Mouse (Mus musculus) forebrain, postnatal 0 days (tissue): ENCODE results near the gene 1700037C18Rik. TPM values are rescaled to one million over a fixed set of nuclear protein-coding genes. Genes with fewer than 3 reads are reported as not detected.

Experiments used
- ATAC-seq: fragments of 200-750 bp; cut with Nextera tagmentation; 2 replicates; pipeline ENCODE4 v1.8.0; 2017; ENCODE audit warnings: mild to moderate bottlenecking, moderate library complexity
- DNase-seq: peaks from one replicate; pipeline ENCODE4 v3.0.0-alpha.2; 2015
- H3K27ac ChIP-seq: fragments of 300-500 bp; sonication (generic); 2 replicates; pipeline ENCODE4 v1.5.1; 2014; ENCODE audit warnings: low read depth, mild to moderate bottlenecking, antibody characterized with exemption, low read length, moderate library complexity, mixed read lengths
- H3K27me3 ChIP-seq: fragments of 300-500 bp; sonication (generic); 2 replicates; pipeline ENCODE4 v1.6.1; 2014; ENCODE audit warnings: mild to moderate bottlenecking, low read length, mixed read lengths; ENCODE audit not compliant: insufficient read depth
- H3K36me3 ChIP-seq: fragments of 300-500 bp; sonication (generic); 2 replicates; pipeline ENCODE4 v1.6.1; 2014; ENCODE audit warnings: mild to moderate bottlenecking, moderate library complexity; ENCODE audit not compliant: insufficient read depth
- H3K4me1 ChIP-seq: fragments of 300-500 bp; sonication (generic); 2 replicates; pipeline ENCODE4 v1.6.1; 2014; ENCODE audit warnings: antibody characterized with exemption; ENCODE audit not compliant: insufficient read depth
- H3K4me2 ChIP-seq: fragments of 300-500 bp; sonication (generic); 2 replicates; pipeline ENCODE4 v1.6.1; 2014; ENCODE audit warnings: low read depth, mild to moderate bottlenecking, moderate library complexity
- H3K4me3 ChIP-seq: fragments of 300-500 bp; sonication (generic); 2 replicates; pipeline ENCODE4 v1.5.1; 2014; ENCODE audit warnings: low read depth, low read length, mixed read lengths
- H3K9ac ChIP-seq: fragments of 300-500 bp; sonication (generic); 2 replicates; pipeline ENCODE4 v1.6.1; 2014; ENCODE audit warnings: mild to moderate bottlenecking
- H3K9me3 ChIP-seq: fragments of 300-500 bp; sonication (generic); 2 replicates; pipeline ENCODE4 v1.6.1; 2016; ENCODE audit warnings: low read length
- CTCF ChIP-seq: sonication (generic); IDR thresholded peaks from 2 replicates; pipeline ENCODE4 v1.5.1; 2016; ENCODE audit warnings: antibody characterized with exemption, control low read depth, low read depth
- WGBS: fragments of 180-500 bp; shearing (Covaris S2); extraction: QIAGEN DNeasy Blood & Tissue Kit; methylation state at CpG from one replicate; pipeline ENCODE4 v1.1.7; 2014; 5-methylcytosine and 5-hydroxymethylcytosine counted together
- polyA plus RNA-seq: library from polyadenylated mRNA; unstranded; fragments of >200 nt; fragmentation: Nextera tagmentation; extraction: Ambion mirVana; gene quantifications from 2 replicates; pipeline ENCODE4 v1.2.1, GENCODE M21; 2015
- total RNA-seq: library from RNA; depleted of rRNA; stranded (reverse); fragments of >200 nt; gene quantifications from 2 replicates; pipeline ENCODE4 v1.2.3, GENCODE M21; 2014

1700037C18Rik gene
- total and polyA plus RNA-seq, 2 experiments from 2014 or later, result 5.5 to 13.6 TPM

GRCm38 (mm10) chr16:3876346-3876745, 32.1 kb downstream of the 1700037C18Rik start:
- DNase-seq (no peak), ATAC-seq (no peak)
- TF ChIP-seq CTCF, result no peak
- no peaks in the 10 kb centered on the region for H3K9me3 ChIP-seq
- H3K4me2 ChIP-seq, result no peak overlapping the region
- H3K36me3 ChIP-seq, result 0 out of 2 replicates have a peak, but pooled peaks cover 4% of the 10 kb centered on the region
- no peak overlapping the region for H3K27ac ChIP-seq
- peaks cover 5% of the 10 kb centered on the region for H3K4me1 ChIP-seq
- H3K9ac ChIP-seq, result no peak overlapping the region
- WGBS, result 96% methylated on average over 4 of the region's 4 CpGs
- H3K27me3 ChIP-seq, result no peaks in the 10 kb centered on the region
- no peak overlapping the region for H3K4me3 ChIP-seq

- H3K4me3 ChIP-seq, result peak within 1 kb of the TSS; percentile 52
- no peaks in the 10 kb centered on the region for H3K27me3 ChIP-seq
- H3K4me2 ChIP-seq, result peak within 1 kb of the TSS; percentile 81
- 0 out of 2 replicates have a peak, but pooled peaks have one; percentile 1 for TF ChIP-seq CTCF
- H3K9me3 ChIP-seq, result no peaks in the 10 kb centered on the region
- peak within 1 kb of the TSS; percentile 36; the same call in 1 of the 2 replicates for H3K27ac ChIP-seq
- peaks cover 10% of the 10 kb centered on the region; the same call in 1 of the 2 replicates for H3K36me3 ChIP-seq
- peak within 1 kb of the TSS; percentile 57 for H3K9ac ChIP-seq
- ATAC-seq (peak; percentile 100), DNase-seq (peak; percentile 95)
- WGBS, result 6% methylated on average over 47 of the region's 47 CpGs
- peaks cover 5% of the 10 kb centered on the region for H3K4me1 ChIP-seq
These were observed 36.1 kb downstream of the 1700037C18Rik start, which contains the start of gene Naa60 for GRCm38 (mm10) chr16:3872216-3873047. Gene Naa60, plus strand, starts transcription at chr16:3872375.

- H3K9ac ChIP-seq, result peak overlapping the region; percentile 57
- H3K36me3 ChIP-seq, result peaks cover 14% of the 10 kb centered on the region; the same call in 1 of the 2 replicates
- H3K4me2 ChIP-seq, result peak overlapping the region; percentile 81
- H3K9me3 ChIP-seq, result no peaks in the 10 kb centered on the region
- H3K4me1 ChIP-seq, result peaks cover 5% of the 10 kb centered on the region
- 1% methylated on average over 16 of the region's 16 CpGs for WGBS
- no peak overlapping the region for H3K27ac ChIP-seq
- no peak for DNase-seq
- ATAC-seq, result no peak
- H3K27me3 ChIP-seq, result no peaks in the 10 kb centered on the region
- H3K4me3 ChIP-seq, result peak overlapping the region; percentile 52
- no peak for TF ChIP-seq CTCF
These were observed 36.7 kb downstream of the 1700037C18Rik start for GRCm38 (mm10) chr16:3871815-3872214.

- ATAC-seq (no peak), DNase-seq (no peak)
- H3K9me3 ChIP-seq, result no peaks in the 10 kb centered on the region
- no peak overlapping the region for H3K4me2 ChIP-seq
- TF ChIP-seq CTCF, result no peak
- no peak overlapping the region for H3K4me3 ChIP-seq
- no peak overlapping the region for H3K9ac ChIP-seq
- H3K4me1 ChIP-seq, result no peaks in the 10 kb centered on the region
- 93% methylated on average over 4 of the region's 4 CpGs for WGBS
- no peak overlapping the region for H3K27ac ChIP-seq
- no peaks in the 10 kb centered on the region for H3K27me3 ChIP-seq
- H3K36me3 ChIP-seq, result peaks cover 36% of the 10 kb centered on the region
These were observed 49.2 kb downstream of the 1700037C18Rik start for GRCm38 (mm10) chr16:3859254-3859653.

GRCm38 (mm10) chr16:3855776-3856175, 52.7 kb downstream of the 1700037C18Rik start:
- no peak for TF ChIP-seq CTCF
- ATAC-seq, result no peak
- Histone ChIP-seq H3K4me2 (no peak overlapping the region), H3K27ac (no peak overlapping the region), H3K27me3 (no peaks in the 10 kb centered on the region), H3K4me3 (no peak overlapping the region), H3K9me3 (no peaks in the 10 kb centered on the region), H3K4me1 (no peaks in the 10 kb centered on the region), H3K36me3 (peaks cover 26% of the 10 kb centered on the region), H3K9ac (no peak overlapping the region)
- WGBS, result 82% methylated on average over 1 of the region's 1 CpGs
- DNase-seq, result no peak

- WGBS, result 60% methylated on average over 11 of the region's 11 CpGs
- Histone ChIP-seq H3K4me3 (no peak overlapping the region), H3K27me3 (no peaks in the 10 kb centered on the region), H3K9me3 (no peaks in the 10 kb centered on the region), H3K36me3 (peaks cover 23% of the 10 kb centered on the region; the same call in 1 of the 2 replicates), H3K27ac (no peak overlapping the region), H3K9ac (no peak overlapping the region), H3K4me1 (no peaks in the 10 kb centered on the region), H3K4me2 (no peak overlapping the region)
- ATAC-seq, result no peak
- no peak for TF ChIP-seq CTCF
- no peak for DNase-seq
These were observed 53.9 kb downstream of the 1700037C18Rik start for GRCm38 (mm10) chr16:3854437-3855182.
